Mouse (Mus musculus) thymus, adult 2 months (tissue): ENCODE measurements around the gene Vwa3b. TPM values are rescaled to one million over a fixed set of nuclear protein-coding genes. Genes with fewer than 3 reads are reported as not detected.

ENCODE experiments used
- DNase-seq: peaks from one replicate; pipeline ENCODE4 v3.0.0; 2021
- H3K27ac ChIP-seq: fragments of 200-500 bp; 2 replicates; pipeline ENCODE4 v1.5.1; 2012; ENCODE audit warnings: low read length, control low read depth; ENCODE audit not compliant: control insufficient read depth, insufficient read depth
- H3K27me3 ChIP-seq: fragments of 200-500 bp; 2 replicates; pipeline ENCODE4 v1.6.1; 2012; ENCODE audit warnings: mild to moderate bottlenecking, low read length, moderate library complexity, mixed read lengths; ENCODE audit not compliant: control insufficient read depth, insufficient read depth
- H3K36me3 ChIP-seq: fragments of 200-500 bp; 2 replicates; pipeline ENCODE4 v1.6.1; 2012; ENCODE audit warnings: mild to moderate bottlenecking, low read length, moderate library complexity; ENCODE audit not compliant: control insufficient read depth, insufficient read depth
- H3K4me1 ChIP-seq: fragments of 200-500 bp; replicated peaks from 2 replicates; pipeline ENCODE4 v1.6.1; 2012; ENCODE audit warnings: low read length; ENCODE audit not compliant: control insufficient read depth, insufficient read depth
- H3K4me3 ChIP-seq: fragments of 200-500 bp; 2 replicates; pipeline ENCODE4 v1.5.1; 2012; ENCODE audit warnings: mild to moderate bottlenecking, low read length, control low read depth, moderate library complexity; ENCODE audit not compliant: control insufficient read depth, insufficient read depth
- CTCF ChIP-seq: fragments of 200-500 bp; IDR thresholded peaks from 2 replicates; pipeline ENCODE4 v1.5.1; 2012; ENCODE audit warnings: mild to moderate bottlenecking, control low read depth, low read length, moderate library complexity, borderline replicate concordance; ENCODE audit not compliant: control insufficient read depth, poor library complexity, insufficient read depth; ENCODE audit errors: extremely low read depth
- POLR2A ChIP-seq: fragments of 200-500 bp; IDR thresholded peaks from 2 replicates; pipeline ENCODE4 v1.6.1; 2012; ENCODE audit warnings: mild to moderate bottlenecking, low read length, control low read depth, moderate library complexity; ENCODE audit not compliant: control insufficient read depth, poor library complexity, insufficient read depth; ENCODE audit errors: extremely low read depth
- WGBS: fragments of 180-500 bp; shearing (Covaris S2); methylation state at CpG from one replicate; pipeline ENCODE4 v1.1.7; 2018; 5-methylcytosine and 5-hydroxymethylcytosine counted together
- polyA plus RNA-seq: library from polyadenylated mRNA; depleted of rRNA; stranded (reverse); fragments of >200 nt; gene quantifications from 2 replicates; pipeline ENCODE4 v1.2.3, GENCODE M21; 2012

The Vwa3b gene
- polyA plus RNA-seq, 1 experiment = 0.13 TPM

DNA sequence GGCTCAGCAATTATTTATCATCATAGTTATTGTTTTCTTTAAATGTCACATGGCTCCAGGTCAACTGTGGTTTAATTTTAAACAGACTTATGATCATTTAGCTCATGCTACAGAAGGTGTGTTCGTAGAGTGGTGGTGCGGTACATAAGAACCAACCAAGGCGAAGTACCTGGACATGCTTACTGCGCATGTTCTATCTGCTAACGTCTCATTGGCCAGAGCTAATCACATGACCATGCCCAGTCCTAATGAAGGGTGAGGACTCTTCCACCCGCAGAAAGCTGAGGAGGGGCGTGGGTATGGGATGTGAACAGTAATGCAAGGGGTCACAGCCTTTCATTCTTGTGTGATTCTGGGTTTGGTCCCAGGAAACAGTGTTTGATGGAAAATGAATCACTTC is 49.4 kb downstream of the Vwa3b start:
- no peak for DNase-seq
- H3K4me1 ChIP-seq = no peaks in the 10 kb centered on the region
- WGBS = 98% methylated on average over 7 of the region's 7 CpGs
- TF ChIP-seq CTCF (no peak), POLR2A (no peak)
- H3K4me3 ChIP-seq = no peak overlapping the region
- no peaks in the 10 kb centered on the region for H3K27me3 ChIP-seq
- no peaks in the 10 kb centered on the region for H3K36me3 ChIP-seq
- H3K27ac ChIP-seq = no peak overlapping the region

DNA sequence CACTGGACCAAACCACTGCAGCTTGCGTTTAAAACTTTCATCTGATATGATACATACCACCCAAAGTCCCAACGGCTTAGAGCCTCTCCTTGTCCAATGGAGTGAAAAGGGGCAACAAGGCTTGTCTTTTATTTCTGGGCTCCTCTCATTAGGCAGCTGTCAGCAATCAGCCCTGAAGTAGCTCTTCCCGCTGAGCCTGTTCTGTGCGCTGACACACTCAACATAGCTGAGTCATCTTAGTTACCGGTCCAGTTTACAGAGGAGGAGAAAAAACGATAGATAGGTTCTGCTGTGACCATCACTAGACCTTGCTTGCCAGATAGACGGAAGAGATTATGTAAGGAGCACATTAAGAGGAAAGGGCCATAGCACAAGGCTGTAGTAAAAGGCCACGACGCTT is 50.9 kb downstream of the Vwa3b start:
- Histone ChIP-seq H3K27me3 (no peaks in the 10 kb centered on the region), H3K4me1 (0 out of 2 replicates have a peak, but pooled peaks cover 2% of the 10 kb centered on the region), H3K36me3 (no peaks in the 10 kb centered on the region), H3K4me3 (no peak overlapping the region), H3K27ac (no peak overlapping the region)
- no peak for TF ChIP-seq POLR2A
- TF ChIP-seq CTCF = no peak
- no peak for DNase-seq
- WGBS = 86% methylated on average over 9 of the region's 9 CpGs

DNA sequence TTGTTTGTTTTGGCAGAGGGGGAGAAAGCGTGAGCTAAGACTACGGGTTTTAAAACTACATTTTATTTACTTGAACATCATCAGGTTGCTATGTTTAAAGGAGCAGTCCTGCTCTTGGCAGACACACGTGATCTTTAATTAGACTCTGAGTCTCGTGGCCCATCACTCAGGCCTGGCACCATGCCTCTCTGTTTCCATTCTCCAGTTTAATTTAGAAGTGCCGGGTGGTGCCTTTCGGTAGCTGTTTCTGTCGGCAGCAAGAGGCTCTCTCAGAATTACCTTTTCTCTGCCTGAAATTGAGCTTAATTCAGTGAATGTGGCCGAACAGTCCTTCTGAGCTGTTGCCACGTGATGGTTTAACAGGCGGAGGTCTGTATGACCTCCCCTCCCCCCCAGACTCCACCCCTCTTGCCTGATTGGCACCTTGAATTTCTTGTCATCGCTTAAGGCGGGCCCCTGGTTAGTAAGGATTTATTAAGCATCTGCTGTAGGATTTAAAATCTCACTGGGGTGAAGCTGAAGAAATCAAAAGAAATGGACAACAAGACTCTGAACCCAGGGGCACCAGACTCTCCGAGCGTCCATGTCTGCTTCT is 51.7 kb downstream of the Vwa3b start:
- TF ChIP-seq CTCF (no peak), POLR2A (no peak)
- H3K27ac ChIP-seq = no peak overlapping the region
- 90% methylated on average over 14 of the region's 14 CpGs for WGBS

GRCm38 (mm10) chr1:37080442-37080841 is 54.0 kb downstream of the Vwa3b start:
- Histone ChIP-seq H3K4me1 (0 out of 2 replicates have a peak, but pooled peaks cover 2% of the 10 kb centered on the region), H3K4me3 (no peak overlapping the region), H3K27me3 (no peaks in the 10 kb centered on the region), H3K36me3 (no peaks in the 10 kb centered on the region), H3K27ac (no peak overlapping the region)
- WGBS = 97% methylated on average over 4 of the region's 4 CpGs
- no peak for TF ChIP-seq CTCF
- DNase-seq = no peak

More for the DNA sequence above, 51.7 kb downstream of the Vwa3b start:
- 0 out of 2 replicates have a peak, but pooled peaks cover 2% of the 10 kb centered on the region for H3K4me1 ChIP-seq
- H3K36me3 ChIP-seq = no peaks in the 10 kb centered on the region
- no peak for DNase-seq
- H3K4me3 ChIP-seq = no peak overlapping the region
- no peaks in the 10 kb centered on the region for H3K27me3 ChIP-seq

- no peak overlapping the region for H3K27ac ChIP-seq
- no peaks in the 10 kb centered on the region for H3K27me3 ChIP-seq
- H3K36me3 ChIP-seq = no peaks in the 10 kb centered on the region
- 81% methylated on average over 12 of the region's 12 CpGs for WGBS
- no peak overlapping the region for H3K4me3 ChIP-seq
- 0 out of 2 replicates have a peak, but pooled peaks cover 2% of the 10 kb centered on the region for H3K4me1 ChIP-seq
- no peak for TF ChIP-seq POLR2A
- TF ChIP-seq CTCF = no peak
- DNase-seq = no peak
These were observed 55.2 kb downstream of the Vwa3b start for GRCm38 (mm10) chr1:37081376-37082214.

DNA sequence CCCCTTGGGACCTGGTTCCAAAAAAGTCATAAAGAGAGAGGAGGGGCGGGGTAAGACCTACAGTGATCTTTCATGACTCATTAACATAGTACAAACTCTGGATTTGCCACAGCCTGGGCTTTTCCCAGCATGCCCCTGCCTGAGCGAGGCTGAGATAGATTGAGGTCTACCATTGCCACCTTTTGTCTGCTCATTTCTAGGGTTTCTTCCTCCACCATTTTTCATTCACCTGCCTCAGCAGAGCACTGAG is 55.7 kb downstream of the Vwa3b start:
- Histone ChIP-seq H3K27ac (no peak overlapping the region), H3K4me3 (no peak overlapping the region), H3K36me3 (no peaks in the 10 kb centered on the region), H3K27me3 (no peaks in the 10 kb centered on the region), H3K4me1 (0 out of 2 replicates have a peak, but pooled peaks cover 2% of the 10 kb centered on the region)
- no peak for DNase-seq
- no peak for TF ChIP-seq POLR2A
- no peak for TF ChIP-seq CTCF
- 87% methylated on average over 2 of the region's 2 CpGs for WGBS

DNA sequence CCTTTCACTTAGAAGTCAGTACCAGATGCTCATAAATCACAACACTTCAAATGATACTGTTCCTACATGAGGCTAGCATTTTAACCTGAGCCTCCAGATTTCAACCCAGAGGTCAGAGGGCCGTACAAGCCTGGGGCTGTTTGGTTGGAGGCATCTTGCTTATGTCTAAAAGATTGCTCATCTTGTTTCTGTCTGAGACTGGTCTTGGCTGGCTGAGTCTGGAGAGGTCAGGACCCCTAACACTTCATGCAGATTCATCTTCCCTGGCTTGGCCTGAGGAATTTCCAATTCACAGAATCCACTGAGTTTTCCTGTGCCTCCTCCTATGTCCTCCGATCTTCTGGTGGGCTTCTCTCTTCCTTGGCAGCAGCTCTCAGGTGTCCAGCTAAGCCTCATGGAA is 57.7 kb downstream of the Vwa3b start:
- H3K4me3 ChIP-seq = no peak overlapping the region
- H3K36me3 ChIP-seq = no peaks in the 10 kb centered on the region
- TF ChIP-seq POLR2A (no peak), CTCF (no peak)
- no peak overlapping the region for H3K27ac ChIP-seq
- no peaks in the 10 kb centered on the region for H3K27me3 ChIP-seq
- 91% methylated on average over 2 of the region's 2 CpGs for WGBS
- H3K4me1 ChIP-seq = 0 out of 2 replicates have a peak, but pooled peaks cover 2% of the 10 kb centered on the region
- no peak for DNase-seq
